Mouse (Mus musculus) frontal cortex, postnatal 14 days (tissue): ENCODE measurements around the gene Pex6.
A peak's percentile ranks its signal among the peaks of the same experiment; 100 is the strongest.

Experiments used
- DNase-seq, 2 experiments: peaks; one replicate each; pipeline ENCODE4 v3.0.0; 2022; ENCODE audit warnings: low spot score in 2 of 2

Pex6 gene

DNA sequence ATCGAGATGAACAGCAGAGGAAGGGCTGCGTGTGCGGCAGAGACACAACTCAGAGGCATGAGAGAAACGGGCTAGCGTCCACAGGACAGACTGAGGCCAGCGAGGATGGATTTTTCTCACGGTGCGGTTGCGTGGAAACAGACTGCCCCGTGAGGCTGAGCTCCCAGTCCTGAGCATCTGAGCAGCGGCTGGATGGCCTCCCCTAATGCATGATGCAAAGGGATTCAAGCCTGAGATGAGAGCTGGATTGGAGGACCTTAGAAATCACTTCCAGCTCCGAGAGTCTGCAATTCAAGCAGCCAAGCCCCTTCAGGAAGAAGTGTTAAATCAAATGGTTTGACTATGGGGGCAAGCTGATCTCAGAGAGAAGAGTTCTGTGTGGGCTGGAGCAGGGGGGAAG, 9.8 kb upstream of the Pex6 start:
- DNase-seq, result no peak

DNA sequence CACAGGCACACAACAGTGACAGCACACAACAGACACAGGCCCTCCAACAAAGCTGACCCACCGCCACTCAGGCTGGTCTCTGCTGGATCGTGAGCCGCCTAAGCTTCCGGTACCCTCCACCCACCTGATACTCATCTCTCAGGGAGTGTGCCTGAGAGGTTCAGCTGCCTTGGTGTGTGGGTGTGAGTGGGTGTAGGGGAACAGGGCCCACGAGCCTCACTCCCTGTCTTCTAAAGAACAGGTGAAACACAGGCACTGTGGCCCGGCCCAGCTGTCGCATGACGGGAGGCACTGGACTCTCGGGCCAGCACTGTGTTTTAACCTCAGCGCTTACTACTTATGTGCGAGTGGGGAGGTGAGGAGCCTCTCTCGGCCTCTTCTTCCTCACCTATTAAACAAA, 9.2 kb upstream of the Pex6 start:
- no peak for DNase-seq

GRCm38 (mm10) chr17:46702506-46702905, 8.8 kb upstream of the Pex6 start:
- no peak for DNase-seq

DNA sequence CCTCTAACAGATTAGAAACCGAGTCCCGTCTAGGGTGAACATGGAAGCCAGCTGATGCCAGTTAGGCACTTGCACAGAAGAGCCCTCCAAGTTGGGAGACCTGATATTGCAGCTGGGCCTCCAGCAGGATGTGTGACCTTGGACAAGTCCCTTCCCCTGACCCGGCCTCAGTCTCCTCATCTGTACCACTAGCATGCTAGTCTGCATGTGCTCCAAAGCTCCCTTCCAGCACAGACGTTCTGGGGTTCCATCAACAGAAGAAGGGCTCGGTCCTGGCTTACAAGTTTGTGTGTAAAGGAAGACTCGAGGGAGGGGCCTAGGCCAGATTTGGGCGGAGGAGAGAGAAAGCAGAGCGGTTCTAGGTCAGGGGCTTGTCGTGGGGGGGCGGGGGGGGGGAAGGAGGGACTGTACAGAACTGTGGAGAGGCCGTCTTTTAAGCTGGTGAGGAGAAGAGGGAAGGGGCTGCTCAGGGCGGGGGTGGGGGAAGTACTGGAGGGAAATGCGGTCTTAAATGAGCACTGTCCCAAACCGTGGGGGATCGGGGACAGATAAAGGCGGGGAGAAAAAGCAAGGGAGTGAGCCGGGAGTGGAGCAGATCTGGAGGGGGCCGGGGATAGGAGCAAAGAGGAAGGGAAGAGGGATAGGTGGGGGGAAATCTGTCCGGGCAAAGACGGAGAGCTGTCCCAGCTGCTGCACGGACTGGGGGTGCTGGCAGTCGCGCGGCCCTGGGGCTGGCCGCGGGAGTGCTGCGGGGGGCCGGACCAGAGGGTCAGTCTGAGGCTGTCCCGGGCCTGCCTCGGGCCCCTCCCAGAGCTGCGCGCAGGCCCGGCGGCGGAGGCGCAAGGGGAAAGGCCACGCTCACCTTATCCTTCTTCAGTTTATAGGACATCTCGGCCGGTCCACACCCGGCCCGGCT, 7.0 kb upstream of the Pex6 start:
- DNase-seq, result no peak

DNA sequence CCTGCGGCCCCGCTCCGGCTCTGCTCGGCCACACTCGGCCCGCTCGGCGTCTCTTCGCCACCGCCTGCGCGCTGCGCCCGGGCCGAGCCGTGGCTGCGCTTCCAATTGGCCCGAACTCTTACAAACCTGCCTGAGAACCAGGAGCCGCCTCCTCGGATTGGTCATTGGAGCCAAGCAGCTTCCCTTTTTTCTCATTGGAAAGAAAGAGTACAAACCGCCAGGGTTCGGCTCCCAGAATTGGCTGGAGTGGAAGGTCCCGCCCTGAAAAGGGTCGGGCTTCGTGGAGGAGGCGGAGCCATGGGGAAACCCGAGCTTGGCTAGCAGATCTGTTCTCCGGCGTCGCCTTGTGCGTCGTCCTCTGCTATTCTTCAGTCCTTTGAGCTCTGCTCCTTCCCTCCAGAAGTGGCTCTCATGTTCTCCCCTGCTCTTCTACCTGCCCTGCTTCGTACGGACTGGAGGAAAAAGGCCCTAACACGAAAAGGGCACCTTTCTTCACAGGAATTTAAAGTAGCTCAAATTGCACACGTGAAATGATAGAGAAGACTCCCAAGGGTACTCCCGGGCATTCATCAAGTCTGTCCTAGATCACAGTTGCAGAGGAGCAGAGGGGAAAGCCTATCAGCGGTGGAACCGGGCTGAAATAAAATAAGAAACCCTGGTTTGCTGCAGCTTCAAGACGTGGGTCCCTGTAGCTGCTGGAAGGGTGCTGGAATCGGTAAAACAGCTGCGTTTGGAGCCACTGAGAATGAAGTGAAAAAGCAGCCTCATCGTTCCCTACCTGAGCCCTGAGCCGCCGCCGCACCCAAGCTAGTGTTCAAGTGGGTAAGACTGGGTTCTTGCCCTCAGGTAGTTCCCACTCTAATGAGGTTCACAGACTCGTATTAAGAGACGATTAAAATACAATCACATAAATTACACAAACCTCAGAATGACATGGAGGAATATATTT, 6.1 kb upstream of the Pex6 start, which contains the start of gene Ppp2r5d:
TSS of gene Ppp2r5d (minus strand) at position 225 of the 949 bp plus-strand sequence.
- DNase-seq, result peak; percentile 96

DNA sequence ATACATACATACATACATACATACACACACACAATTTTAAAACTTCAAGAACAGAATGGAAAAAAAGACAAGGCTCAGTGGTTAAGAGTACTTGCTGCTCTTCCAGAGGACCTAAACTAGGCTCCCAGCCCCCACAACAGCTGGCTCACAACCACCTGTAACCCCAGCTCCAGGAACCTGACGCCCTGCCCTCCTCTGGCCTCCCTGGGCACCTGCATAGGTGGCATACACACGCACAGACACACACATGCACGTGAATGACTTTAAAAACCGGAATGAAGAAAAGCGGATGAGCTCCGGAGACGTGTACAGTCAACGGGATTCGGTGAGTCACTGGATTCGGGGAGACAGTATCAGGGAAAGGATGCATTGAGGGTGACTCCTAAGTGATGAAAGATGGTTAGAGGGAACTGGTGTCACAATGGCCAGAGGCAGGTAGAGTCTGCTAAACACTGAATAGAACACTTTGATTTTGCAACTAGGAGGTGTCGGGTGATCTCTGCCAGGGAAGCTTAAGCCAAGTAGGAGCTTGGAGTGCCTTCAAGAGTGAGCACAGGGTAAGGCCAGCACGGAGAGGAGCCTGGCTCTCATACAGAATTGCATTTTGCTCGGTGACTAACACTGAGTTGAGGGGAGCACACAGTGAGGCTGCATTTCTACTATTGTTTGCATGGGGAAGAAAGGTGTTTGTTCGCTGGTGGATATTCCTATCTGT, 4.7 kb upstream of the Pex6 start:
- DNase-seq, result no peak

- no peak for DNase-seq
Measured at GRCm38 (mm10) chr17:46711612-46712271, 479 bp downstream of the Pex6 start.

GRCm38 (mm10) chr17:46712442-46712841, 1.2 kb downstream of the Pex6 start:
- DNase-seq, result no peak

- DNase-seq, result no peak
Measured at GRCm38 (mm10) chr17:46713849-46714248, 2.6 kb downstream of the Pex6 start.

DNA sequence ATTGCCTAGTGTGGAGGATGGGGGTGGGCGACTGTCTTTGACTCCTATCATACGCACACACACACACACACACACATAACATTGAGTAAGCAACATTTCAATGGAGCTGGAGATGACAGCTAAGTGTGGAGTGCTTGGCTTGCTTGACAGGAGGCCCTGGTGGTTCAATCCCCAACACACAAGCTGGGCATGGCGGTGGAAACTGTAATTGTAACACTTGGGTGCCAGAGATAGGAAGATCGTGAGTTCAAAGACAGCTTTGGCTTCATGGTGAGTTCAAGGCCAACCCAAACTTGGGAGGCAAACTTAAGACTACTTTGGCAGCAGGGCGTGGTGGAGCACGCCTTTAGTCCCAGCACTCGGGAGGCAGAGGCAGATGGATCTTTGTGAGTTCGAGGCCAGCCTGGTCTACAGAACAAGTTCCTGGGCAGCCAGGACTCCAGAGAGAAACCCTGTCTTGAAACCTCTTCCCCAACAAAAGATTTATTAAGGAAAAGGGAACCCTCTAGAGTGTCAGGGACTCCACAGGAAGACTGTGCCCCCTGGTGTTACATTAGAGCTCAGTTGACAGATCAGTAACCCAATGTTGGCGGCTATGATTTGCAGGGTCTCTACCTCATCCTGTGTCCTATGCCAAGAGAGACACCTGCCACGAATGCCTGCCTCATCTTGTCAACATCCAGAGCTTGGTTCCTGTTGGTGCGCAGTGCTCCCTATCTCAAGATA, 3.7 kb downstream of the Pex6 start:
- DNase-seq, result no peak

GRCm38 (mm10) chr17:46721077-46721476, 9.8 kb downstream of the Pex6 start:
- DNase-seq, result no peak

DNA sequence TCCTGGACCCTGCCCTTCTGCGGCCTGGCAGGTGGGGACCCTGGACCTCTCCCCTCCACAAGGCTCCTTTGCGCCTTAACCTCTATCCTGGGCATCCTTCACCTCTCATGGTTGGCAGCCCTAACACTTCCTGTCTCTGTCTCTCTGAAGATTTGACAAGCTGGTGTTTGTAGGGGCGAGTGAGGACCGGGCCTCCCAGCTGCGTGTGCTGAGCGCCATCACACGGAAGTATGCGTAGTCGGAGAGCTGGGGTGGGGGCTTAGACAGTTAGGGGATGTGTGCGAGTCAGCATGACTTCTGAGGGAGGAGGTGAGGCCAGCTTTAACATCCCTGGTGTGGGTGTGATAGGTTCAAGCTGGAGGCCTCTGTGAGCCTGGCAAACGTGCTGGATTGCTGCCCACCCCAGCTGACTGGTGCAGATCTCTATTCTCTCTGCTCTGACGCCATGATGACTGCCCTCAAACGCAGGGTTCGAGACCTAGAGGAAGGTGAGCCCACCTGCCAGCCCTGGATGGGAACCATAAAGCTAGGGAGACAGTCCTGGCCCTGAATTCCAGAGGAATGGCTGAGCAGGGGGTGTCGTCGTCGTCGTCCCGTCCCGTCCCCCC, 13.3 kb downstream of the Pex6 start:
- DNase-seq, result no peak

- DNase-seq, result no peak
Measured at GRCm38 (mm10) chr17:46725273-46725672, 14.0 kb downstream of the Pex6 start.

GRCm38 (mm10) chr17:46725731-46726645, 14.7 kb downstream of the Pex6 start:
- no peak for DNase-seq

DNA sequence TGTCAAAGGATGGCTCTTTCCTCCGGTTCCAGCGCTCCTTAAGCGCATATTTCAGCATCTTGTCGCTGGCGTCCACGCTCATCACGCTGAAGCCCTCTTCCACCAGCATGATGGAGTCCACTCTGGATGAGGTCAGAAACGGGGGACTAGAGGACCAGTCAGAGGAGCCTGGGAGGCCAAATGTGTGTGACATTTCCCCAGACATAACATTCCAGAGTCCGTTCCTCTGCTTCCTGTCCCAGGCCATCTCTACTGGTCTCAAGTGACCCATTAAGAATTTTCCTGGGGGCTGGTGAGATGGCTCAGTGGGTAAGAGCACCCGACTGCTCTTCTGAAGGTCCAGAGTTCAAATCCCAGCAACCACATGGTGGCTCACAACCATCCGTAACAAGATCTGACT, 16.0 kb downstream of the Pex6 start:
- DNase-seq, result no peak

GRCm38 (mm10) chr17:46728021-46728420, 16.8 kb downstream of the Pex6 start:
- DNase-seq, result no peak

DNA sequence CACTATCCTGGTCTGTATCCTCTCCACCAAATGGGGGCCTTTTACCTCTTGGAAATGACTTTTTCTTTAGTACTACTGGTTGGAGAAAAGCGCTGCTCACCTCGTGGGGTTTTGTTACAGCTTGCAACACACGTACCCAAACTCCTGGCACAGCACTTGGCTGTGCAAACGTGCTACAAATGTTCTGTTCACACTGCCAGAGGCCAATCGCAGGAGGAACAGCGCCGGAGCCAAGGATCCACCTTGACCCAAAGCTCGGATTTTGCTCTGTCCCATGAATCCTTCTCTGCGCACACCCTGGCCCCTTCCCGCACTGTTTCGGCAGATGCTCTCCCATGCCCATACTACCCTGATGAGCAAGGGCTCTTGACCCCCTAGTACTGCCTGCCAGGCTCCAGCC, 17.2 kb downstream of the Pex6 start:
- no peak for DNase-seq

- no peak for DNase-seq
Measured at GRCm38 (mm10) chr17:46728904-46729318, 17.6 kb downstream of the Pex6 start, which contains the start of gene Gnmt. Gnmt (minus strand) TSS chr17:46729168.

- no peak for DNase-seq
Measured at GRCm38 (mm10) chr17:46734055-46734454, 22.8 kb downstream of the Pex6 start.
